Mouse (Mus musculus): ENCODE measurements around the gene Cfap100.

The Cfap100 gene

DNA sequence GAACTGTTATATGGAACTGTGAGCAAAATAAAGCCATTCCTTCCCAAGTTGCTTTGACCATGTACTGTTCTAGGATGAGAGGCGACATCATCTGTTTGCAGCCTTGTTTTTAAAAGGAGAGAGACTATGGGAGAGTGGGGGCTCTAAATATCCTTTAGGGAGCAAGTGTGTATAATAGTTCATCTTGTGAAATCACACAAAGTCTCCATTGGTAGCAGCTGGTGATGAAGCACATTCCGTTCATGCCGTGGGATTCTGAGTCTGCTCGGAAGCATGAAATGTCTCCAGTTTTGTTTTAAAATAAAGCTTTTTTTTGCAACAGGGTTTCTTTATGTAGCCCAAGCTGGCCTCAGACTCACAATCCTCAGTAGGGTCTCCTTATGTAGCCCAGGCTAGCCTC lies 2.6 kb downstream of the Cfap100 start:
- Histone ChIP-seq H3K36me3 (ENCODE audit: insufficient read depth, low read length) (no peaks in the 10 kb centered on the region), H3K27me3 (ENCODE audit: insufficient read depth, low read length) (peaks cover 29% of the 10 kb centered on the region), H3K4me3 (replicated peaks; ENCODE audit: low read length) (no peak overlapping the region), H3K4me1 (replicated peaks; ENCODE audit: low read depth, low read length) (peaks cover 37% of the 10 kb centered on the region), H3K9me3 (ENCODE audit: low read length) (no peaks in the 10 kb centered on the region)
- TF ChIP-seq NANOG (IDR thresholded peaks at IDR 0.05; ENCODE audit: borderline replicate concordance, low read length) (no peak), POU5F1 (IDR thresholded peaks at IDR 0.05; ENCODE audit: borderline replicate concordance, low read length) (no peak), CTCF (conservative IDR thresholded peaks at IDR 0.05; ENCODE audit: low read length) (no peak)

DNA sequence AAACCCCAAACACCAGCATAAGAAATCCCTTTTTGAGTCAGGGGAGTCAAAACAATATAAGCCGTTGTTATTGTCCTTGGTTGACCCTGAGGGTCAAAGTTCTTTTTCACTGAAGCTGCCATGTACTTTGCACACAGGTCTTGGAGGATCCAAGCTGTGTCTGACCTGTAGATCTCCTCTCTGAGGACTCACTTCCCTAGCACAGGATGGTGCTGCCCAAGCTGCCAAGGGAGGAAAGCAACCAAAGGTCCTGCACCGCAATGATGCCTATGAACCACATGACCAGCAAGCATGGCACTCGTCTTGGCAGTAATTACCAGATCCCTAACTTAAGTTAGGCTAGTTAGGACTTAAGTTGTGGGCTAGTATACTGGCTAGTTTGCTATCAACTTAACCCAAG lies 3.2 kb downstream of the Cfap100 start:
- no peak for TF ChIP-seq NANOG (IDR thresholded peaks at IDR 0.05; ENCODE audit: borderline replicate concordance, low read length)
- no peak for TF ChIP-seq POU5F1 (IDR thresholded peaks at IDR 0.05; ENCODE audit: borderline replicate concordance, low read length)
- TF ChIP-seq CTCF (conservative IDR thresholded peaks at IDR 0.05; ENCODE audit: low read length): no peak
- no peaks in the 10 kb centered on the region for H3K9me3 ChIP-seq (ENCODE audit: low read length)
- no peaks in the 10 kb centered on the region for H3K36me3 ChIP-seq (ENCODE audit: insufficient read depth, low read length)
- H3K4me3 ChIP-seq (replicated peaks; ENCODE audit: low read length): no peak overlapping the region
- peaks cover 29% of the 10 kb centered on the region for H3K27me3 ChIP-seq (ENCODE audit: insufficient read depth, low read length)
- peaks cover 38% of the 10 kb centered on the region for H3K4me1 ChIP-seq (replicated peaks; ENCODE audit: low read depth, low read length)

DNA sequence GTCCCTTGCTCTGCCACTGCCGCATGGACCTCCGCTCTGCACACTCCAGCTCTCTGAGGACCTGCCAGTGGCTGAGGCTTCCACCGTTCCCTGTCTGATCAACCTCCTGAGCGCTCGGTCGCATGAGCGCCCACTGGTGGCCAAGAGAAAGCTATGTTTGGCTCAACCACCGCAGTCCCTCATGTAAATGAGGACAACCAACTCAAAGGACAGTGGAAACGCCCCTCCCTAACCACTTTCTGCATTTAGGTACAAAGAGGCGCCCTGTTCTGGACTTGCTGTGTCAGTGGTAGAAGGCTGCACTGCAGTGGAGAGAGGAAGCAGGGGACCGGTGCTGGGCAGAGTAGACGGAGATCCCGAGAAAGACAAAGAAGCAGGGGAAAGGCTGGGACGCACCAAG lies 6.0 kb downstream of the Cfap100 start:
- Histone ChIP-seq H3K4me3 (replicated peaks; ENCODE audit: low read length) (peak overlapping the region; percentile 39; the same call in 1 of the 2 replicates), H3K27me3 (ENCODE audit: insufficient read depth, low read length) (peaks cover 24% of the 10 kb centered on the region), H3K36me3 (ENCODE audit: insufficient read depth, low read length) (no peaks in the 10 kb centered on the region), H3K9me3 (ENCODE audit: low read length) (no peaks in the 10 kb centered on the region), H3K4me1 (replicated peaks; ENCODE audit: low read depth, low read length) (peaks cover 41% of the 10 kb centered on the region)
- TF ChIP-seq NANOG (IDR thresholded peaks at IDR 0.05; ENCODE audit: borderline replicate concordance, low read length): no peak
- peak; percentile 94 for TF ChIP-seq CTCF (conservative IDR thresholded peaks at IDR 0.05; ENCODE audit: low read length)
- TF ChIP-seq POU5F1 (IDR thresholded peaks at IDR 0.05; ENCODE audit: borderline replicate concordance, low read length): no peak

DNA sequence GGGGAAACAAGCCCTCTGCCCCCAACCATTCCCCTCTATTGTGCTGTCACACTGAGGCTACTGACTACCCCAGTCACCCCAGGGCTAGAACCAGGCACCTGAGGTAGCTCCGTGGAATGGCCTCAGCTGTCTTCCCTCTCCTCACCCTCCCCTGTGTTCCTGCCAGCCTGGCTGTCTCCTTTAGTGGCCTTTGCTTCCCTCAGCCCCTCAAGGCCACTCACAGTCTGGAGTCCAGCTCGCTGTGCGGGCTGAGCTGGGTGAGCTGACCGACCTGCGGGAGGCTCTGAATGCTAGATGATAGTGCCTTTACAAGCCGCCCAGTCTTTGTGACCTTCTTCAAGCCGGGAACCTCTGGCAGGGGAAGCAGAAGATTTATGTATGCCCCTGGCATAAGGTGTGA lies 16.7 kb downstream of the Cfap100 start:
- Histone ChIP-seq H3K27me3 (ENCODE audit: insufficient read depth, low read length) (peaks cover 10% of the 10 kb centered on the region; the same call in 1 of the 2 replicates), H3K4me3 (replicated peaks; ENCODE audit: low read length) (no peak overlapping the region), H3K9me3 (ENCODE audit: low read length) (peaks cover 4% of the 10 kb centered on the region; the same call in 1 of the 2 replicates), H3K4me1 (replicated peaks; ENCODE audit: low read depth, low read length) (peaks cover 8% of the 10 kb centered on the region), H3K36me3 (ENCODE audit: insufficient read depth, low read length) (no peaks in the 10 kb centered on the region)
- no peak for TF ChIP-seq POU5F1 (IDR thresholded peaks at IDR 0.05; ENCODE audit: borderline replicate concordance, low read length)
- TF ChIP-seq CTCF (conservative IDR thresholded peaks at IDR 0.05; ENCODE audit: low read length): no peak
- TF ChIP-seq NANOG (IDR thresholded peaks at IDR 0.05; ENCODE audit: borderline replicate concordance, low read length): no peak

DNA sequence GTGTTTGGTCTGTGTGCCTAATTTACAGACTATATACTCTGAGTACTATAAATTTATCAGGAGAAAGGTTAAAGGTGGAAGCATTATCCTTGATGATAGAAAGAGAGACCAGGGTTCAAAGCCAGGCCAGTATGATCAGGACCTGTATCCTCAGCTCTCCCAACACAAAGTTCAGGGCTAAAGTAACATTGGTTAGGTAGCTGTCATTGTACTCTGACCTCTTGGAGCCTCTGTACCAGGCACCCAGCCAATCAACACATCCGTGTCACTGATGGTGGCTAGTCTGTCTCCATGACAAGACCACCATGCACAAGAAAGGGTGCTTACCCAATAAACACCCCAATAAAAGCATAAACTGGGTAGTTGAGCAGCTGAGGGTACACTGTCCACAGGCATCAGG lies 17.6 kb downstream of the Cfap100 start:
- Histone ChIP-seq H3K4me1 (replicated peaks; ENCODE audit: low read depth, low read length) (peaks cover 8% of the 10 kb centered on the region), H3K9me3 (ENCODE audit: low read length) (peaks cover 4% of the 10 kb centered on the region), H3K36me3 (ENCODE audit: insufficient read depth, low read length) (0 out of 2 replicates have a peak, but pooled peaks cover 4% of the 10 kb centered on the region), H3K4me3 (replicated peaks; ENCODE audit: low read length) (no peak overlapping the region), H3K27me3 (ENCODE audit: insufficient read depth, low read length) (peaks cover under 1% of the 10 kb centered on the region; the same call in 1 of the 2 replicates)
- TF ChIP-seq CTCF (conservative IDR thresholded peaks at IDR 0.05; ENCODE audit: low read length): no peak
- no peak for TF ChIP-seq POU5F1 (IDR thresholded peaks at IDR 0.05; ENCODE audit: borderline replicate concordance, low read length)
- TF ChIP-seq NANOG (IDR thresholded peaks at IDR 0.05; ENCODE audit: borderline replicate concordance, low read length): no peak

DNA sequence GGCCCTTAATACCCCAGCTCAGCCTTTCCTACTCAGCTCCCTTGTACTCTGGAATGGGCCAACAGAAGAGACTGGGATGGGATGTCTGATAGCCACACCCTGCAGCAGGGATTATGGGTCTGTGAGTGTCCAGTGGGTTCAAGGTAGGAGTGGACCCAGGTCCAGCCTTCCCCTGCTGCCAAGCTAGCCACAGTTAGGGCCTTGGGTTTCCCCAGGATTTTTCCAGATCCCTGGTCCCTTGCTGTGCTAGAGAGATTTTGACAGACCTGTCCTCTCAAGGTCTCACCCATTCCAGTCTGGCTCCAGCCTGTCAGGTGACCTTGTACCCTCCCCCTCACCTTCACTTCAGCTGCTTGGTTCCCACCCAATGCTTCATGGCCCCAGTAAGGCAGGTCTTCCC lies 20.0 kb downstream of the Cfap100 start:
- no peak overlapping the region for H3K4me3 ChIP-seq (replicated peaks; ENCODE audit: low read length)
- H3K27me3 ChIP-seq (ENCODE audit: insufficient read depth, low read length): no peaks in the 10 kb centered on the region; the same call in 1 of the 2 replicates
- peaks cover 2% of the 10 kb centered on the region for H3K9me3 ChIP-seq (ENCODE audit: low read length)
- H3K4me1 ChIP-seq (replicated peaks; ENCODE audit: low read depth, low read length): peaks cover 8% of the 10 kb centered on the region
- peaks cover 25% of the 10 kb centered on the region for H3K36me3 ChIP-seq (ENCODE audit: insufficient read depth, low read length)
- TF ChIP-seq POU5F1 (IDR thresholded peaks at IDR 0.05; ENCODE audit: borderline replicate concordance, low read length): no peak
- TF ChIP-seq NANOG (IDR thresholded peaks at IDR 0.05; ENCODE audit: borderline replicate concordance, low read length): no peak
- TF ChIP-seq CTCF (conservative IDR thresholded peaks at IDR 0.05; ENCODE audit: low read length): no peak

DNA sequence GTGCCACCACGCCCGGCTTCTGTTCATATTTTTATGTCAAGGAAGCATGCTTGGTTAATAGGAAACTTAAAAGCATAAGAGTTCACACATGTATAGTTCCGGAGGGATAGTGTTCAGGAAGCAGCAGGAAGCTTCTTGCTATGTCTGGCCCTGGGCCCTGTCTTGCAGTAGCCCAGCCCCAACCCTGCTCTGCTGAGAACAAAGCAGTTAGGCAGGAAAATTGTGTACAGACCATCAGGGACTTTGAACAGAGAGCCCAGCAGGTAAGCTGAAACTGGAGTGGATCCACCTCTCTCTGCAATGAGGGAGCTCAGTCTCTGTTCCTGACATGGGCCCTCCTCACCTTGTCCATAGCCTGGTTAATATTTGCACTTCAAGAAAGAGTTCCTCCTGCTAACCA lies 31.3 kb downstream of the Cfap100 start:
- H3K9me3 ChIP-seq (ENCODE audit: low read length): no peaks in the 10 kb centered on the region
- H3K27me3 ChIP-seq (ENCODE audit: insufficient read depth, low read length): no peaks in the 10 kb centered on the region
- peaks cover 5% of the 10 kb centered on the region; the same call in 1 of the 2 replicates for H3K4me1 ChIP-seq (replicated peaks; ENCODE audit: low read depth, low read length)
- H3K36me3 ChIP-seq (ENCODE audit: insufficient read depth, low read length): peaks cover 44% of the 10 kb centered on the region
- no peak overlapping the region for H3K4me3 ChIP-seq (replicated peaks; ENCODE audit: low read length)
- TF ChIP-seq NANOG (IDR thresholded peaks at IDR 0.05; ENCODE audit: borderline replicate concordance, low read length) (no peak), POU5F1 (IDR thresholded peaks at IDR 0.05; ENCODE audit: borderline replicate concordance, low read length) (no peak), CTCF (conservative IDR thresholded peaks at IDR 0.05; ENCODE audit: low read length) (no peak)

DNA sequence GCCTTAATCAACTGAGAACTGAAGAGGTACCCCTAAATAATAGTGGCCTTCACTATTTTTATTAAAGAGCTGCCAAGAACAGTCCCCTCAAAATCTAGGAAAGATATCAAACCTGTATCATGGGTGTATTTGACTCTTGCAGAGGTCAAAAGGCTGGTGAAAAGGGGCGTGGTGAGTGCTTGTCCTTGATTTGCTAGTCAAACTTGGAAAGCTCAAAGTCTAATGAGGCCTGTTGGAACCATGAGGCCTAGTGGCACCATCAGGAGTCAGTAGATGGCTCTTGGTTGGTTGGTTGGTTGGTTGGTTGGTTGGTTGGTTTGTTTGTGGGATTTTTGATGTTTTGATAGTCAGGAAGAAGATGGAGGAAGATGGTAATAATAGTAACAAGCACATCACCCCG lies 32.8 kb downstream of the Cfap100 start:
- Histone ChIP-seq H3K36me3 (ENCODE audit: insufficient read depth, low read length) (peaks cover 43% of the 10 kb centered on the region), H3K4me1 (replicated peaks; ENCODE audit: low read depth, low read length) (peaks cover 5% of the 10 kb centered on the region; the same call in 1 of the 2 replicates), H3K9me3 (ENCODE audit: low read length) (no peaks in the 10 kb centered on the region), H3K4me3 (replicated peaks; ENCODE audit: low read length) (no peak overlapping the region), H3K27me3 (ENCODE audit: insufficient read depth, low read length) (no peaks in the 10 kb centered on the region)
- TF ChIP-seq POU5F1 (IDR thresholded peaks at IDR 0.05; ENCODE audit: borderline replicate concordance, low read length) (no peak), CTCF (conservative IDR thresholded peaks at IDR 0.05; ENCODE audit: low read length) (no peak), NANOG (IDR thresholded peaks at IDR 0.05; ENCODE audit: borderline replicate concordance, low read length) (no peak)

DNA sequence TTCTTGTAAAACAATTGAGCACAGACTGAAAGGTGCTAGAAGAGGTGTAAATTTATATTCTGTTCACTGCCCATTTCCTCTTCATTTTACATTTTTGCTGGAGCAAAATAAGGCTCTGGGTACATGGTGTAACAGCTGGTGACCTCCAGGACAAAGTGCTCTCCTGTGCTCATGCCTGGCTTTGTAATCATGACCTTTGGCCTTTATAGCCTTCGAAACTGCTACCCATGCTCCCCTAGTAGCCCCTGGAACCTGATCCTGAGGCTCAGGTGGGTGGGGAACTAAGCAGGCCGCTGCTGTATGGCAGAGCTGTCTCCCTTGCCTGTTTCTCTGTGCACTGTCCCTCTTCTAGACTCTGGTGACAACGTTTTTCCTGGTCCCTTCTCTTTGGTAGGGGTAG lies 34.6 kb downstream of the Cfap100 start:
- no peaks in the 10 kb centered on the region for H3K27me3 ChIP-seq (ENCODE audit: insufficient read depth, low read length)

More for the DNA sequence above, 34.6 kb downstream of the Cfap100 start:
- TF ChIP-seq POU5F1 (IDR thresholded peaks at IDR 0.05; ENCODE audit: borderline replicate concordance, low read length) (no peak), CTCF (conservative IDR thresholded peaks at IDR 0.05; ENCODE audit: low read length) (no peak), NANOG (IDR thresholded peaks at IDR 0.05; ENCODE audit: borderline replicate concordance, low read length) (no peak)
- Histone ChIP-seq H3K4me3 (replicated peaks; ENCODE audit: low read length) (no peak overlapping the region), H3K36me3 (ENCODE audit: insufficient read depth, low read length) (peaks cover 41% of the 10 kb centered on the region), H3K4me1 (replicated peaks; ENCODE audit: low read depth, low read length) (peaks cover 5% of the 10 kb centered on the region; the same call in 1 of the 2 replicates), H3K9me3 (ENCODE audit: low read length) (no peaks in the 10 kb centered on the region)

All from E14TG2a.4 (cell line).